Mouse (Mus musculus) brain, embryonic 14.5 days (tissue): ENCODE data around the gene Epha3. TPM values are rescaled to one million over a fixed set of nuclear protein-coding genes. Genes with fewer than 3 reads are reported as not detected.

Source experiments
- DNase-seq: peaks from one replicate; pipeline ENCODE4 v3.0.0-alpha.2; 2011; ENCODE audit warnings: low read depth
- CTCF ChIP-seq: fragments of 200-500 bp; IDR thresholded peaks from 2 replicates; pipeline ENCODE4 v1.5.1; 2012; ENCODE audit warnings: inconsistent platforms, mild to moderate bottlenecking, moderate library complexity, borderline replicate concordance; ENCODE audit not compliant: insufficient read depth, insufficient read length; ENCODE audit errors: extremely low read depth
- POLR2A ChIP-seq: fragments of 200-500 bp; IDR thresholded peaks from 2 replicates; pipeline ENCODE4 v1.6.1; 2012; ENCODE audit warnings: mild to moderate bottlenecking, inconsistent platforms, borderline replicate concordance; ENCODE audit not compliant: poor library complexity, insufficient read depth, insufficient read length, severe bottlenecking; ENCODE audit errors: extremely low read depth
- polyA plus RNA-seq: library from polyadenylated mRNA; depleted of rRNA; stranded (reverse); fragments of >200 nt; gene quantifications from 2 replicates; pipeline ENCODE4 v1.2.3, GENCODE M21; 2012

The Epha3 gene
- polyA plus RNA-seq, 1 experiment = 23.0 TPM

DNA sequence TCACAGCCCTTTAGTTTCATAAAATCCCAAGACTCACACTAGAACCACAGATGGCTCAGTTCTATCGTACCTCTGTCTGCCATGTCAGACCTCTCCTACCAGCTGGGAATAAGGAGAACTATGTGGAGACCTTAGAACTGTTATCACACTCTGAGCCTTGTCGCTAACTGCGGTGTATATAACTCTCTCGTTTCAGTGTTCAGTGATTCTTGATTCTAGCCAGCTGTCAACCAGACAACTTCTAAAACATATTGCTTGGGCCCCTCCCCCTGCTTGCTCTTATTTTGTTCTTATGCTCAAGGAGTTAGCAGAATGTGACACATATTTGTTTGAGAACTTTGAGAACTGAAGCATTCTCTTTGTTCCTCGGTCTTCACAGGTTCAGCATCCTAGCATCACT lies 83.8 kb downstream of the Epha3 start:
- TF ChIP-seq CTCF (no peak), POLR2A (no peak)
- no peak for DNase-seq

DNA sequence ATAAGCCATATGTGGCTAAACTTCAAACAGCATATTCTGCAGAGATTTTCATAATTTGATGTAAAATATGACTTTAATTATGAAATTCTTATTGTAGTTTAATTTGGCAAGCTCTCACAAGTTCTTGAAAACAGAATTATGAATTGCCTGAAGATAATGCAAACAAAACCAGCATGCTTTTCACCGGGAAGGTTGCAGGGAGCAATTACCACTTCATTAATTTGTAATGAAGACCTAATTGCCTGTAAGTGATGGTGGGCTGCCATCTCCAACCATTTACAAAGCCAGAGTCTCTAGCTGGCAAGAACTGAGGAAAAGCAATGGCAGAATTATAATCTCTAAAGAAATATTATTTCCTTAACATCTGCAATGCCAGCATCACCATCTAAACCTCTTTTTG lies 86.2 kb downstream of the Epha3 start:
- DNase-seq = peak; percentile 65

DNA sequence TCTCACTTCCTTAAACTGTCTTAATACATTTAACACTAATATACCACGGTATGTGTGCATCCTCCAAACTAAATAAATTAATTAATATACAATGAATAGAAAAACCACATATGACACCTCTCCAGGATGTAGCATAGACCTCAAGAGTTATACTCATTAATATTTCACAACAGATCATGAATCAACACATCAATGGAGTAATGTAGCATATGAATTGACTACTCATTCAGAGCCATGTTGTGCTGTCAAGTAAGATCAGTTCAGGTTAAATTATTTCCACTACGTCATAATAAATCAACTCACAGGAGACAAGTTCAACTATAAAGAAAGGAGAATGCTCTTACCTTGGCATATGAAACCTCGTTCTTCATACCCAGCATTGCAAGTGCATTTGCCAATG lies 91.4 kb downstream of the Epha3 start:
- TF ChIP-seq CTCF (no peak), POLR2A (no peak)
- DNase-seq = no peak

More for the DNA sequence above, 86.2 kb downstream of the Epha3 start:
- TF ChIP-seq CTCF = no peak
- no peak for TF ChIP-seq POLR2A

DNA sequence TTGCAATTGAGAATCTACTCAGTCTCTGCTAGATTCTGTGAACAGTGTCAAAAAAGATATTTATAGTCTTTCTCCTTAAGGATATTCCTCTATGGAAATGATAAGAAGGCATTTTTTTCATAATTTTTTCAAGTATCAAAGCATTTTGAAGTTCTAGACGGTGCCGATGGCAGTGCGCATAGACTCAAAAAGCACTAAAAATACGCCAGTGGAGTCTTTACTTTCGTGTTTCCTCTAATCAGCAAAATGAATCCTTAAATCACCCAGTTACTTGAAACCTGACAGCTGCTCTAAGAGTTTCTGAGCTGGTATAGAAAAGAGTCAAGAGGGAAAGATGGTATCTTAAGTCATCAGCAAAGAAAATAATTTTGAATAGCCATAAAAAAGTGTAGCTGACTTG lies 96.4 kb downstream of the Epha3 start:
- no peak for TF ChIP-seq POLR2A
- no peak for TF ChIP-seq CTCF
- no peak for DNase-seq

DNA sequence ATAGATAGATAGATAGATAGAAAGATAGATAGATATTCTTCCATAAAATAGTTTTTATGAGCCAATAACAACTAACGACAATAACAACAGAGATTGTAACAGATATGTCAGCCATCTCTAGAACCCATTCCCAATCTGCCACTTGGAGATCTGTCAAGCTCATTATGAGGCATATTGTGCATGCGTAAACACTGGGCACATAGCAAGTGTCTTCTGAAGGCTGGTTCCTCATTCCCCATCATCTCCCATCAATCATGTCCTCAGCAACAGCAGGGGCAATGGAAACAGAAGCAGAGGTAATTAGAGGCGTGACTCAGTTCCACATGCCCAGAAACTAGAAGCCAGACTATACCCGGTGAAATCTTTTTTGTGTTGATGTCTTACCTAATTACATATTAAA lies 102.8 kb downstream of the Epha3 start:
- TF ChIP-seq POLR2A (no peak), CTCF (no peak)

DNA sequence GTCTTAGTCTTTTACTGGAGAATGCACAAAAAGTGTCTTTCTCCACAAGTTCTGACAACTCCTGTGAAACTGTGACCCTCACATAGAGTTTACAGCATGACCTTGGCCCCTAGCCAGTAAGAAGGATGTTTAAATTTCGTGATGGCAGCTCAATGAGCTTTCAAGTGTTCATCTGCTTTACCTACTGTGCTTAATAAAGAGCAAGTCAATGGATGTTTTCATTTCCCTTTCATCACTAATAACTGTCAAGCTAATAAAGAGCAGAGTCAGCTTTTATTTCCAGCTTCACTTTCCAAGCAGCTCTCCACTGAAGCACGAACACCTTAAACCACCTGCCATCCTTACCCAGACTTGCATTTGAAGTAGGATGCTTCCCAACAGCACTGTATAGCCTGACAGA lies 103.9 kb downstream of the Epha3 start:
- DNase-seq = peak; percentile 52

More for the DNA sequence above, 102.8 kb downstream of the Epha3 start:
- DNase-seq = peak; percentile 93

DNA sequence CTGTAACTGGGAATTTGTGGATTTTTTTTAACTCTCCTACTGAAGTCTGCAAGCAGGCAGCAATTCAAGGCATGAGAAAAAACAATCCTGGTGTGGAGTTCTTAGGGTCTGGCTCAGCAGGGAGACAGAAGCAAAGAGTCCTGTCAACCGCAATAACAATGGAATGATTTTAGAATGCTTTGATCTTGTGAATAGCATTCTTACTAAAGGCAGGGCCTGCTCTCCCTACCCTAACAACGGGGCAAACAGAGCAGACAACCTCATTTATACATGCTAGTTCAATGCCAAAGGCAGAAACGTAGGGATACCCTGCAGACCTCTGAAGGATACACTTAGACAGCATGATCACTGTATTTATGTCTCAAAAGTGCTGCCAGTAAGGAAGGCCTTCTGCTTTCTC lies 110.9 kb downstream of the Epha3 start:
- peak; percentile 86 for DNase-seq

More for the DNA sequence above, 103.9 kb downstream of the Epha3 start:
- TF ChIP-seq CTCF (no peak), POLR2A (no peak)

DNA sequence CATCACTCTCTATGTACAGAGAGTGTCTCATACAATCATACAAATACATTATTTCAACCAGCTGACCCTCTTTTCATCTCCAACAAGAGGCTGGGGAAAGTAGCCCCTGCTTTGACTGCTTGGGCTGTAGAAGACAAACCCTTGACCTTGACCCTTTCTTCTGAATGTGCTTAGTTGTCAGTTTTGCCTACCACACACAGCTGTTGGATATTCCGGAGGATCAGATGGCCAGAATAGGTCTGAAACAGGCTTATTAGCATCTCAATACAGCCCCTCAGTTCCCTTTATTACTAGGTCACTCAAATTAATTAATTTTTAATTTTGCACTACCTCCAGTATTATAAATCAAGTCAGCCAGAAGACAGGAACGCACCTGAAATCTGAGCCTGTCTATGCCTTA lies 116.2 kb downstream of the Epha3 start:
- DNase-seq = peak; percentile 80
- TF ChIP-seq POLR2A (no peak), CTCF (no peak)

More for the DNA sequence above, 110.9 kb downstream of the Epha3 start:
- no peak for TF ChIP-seq CTCF
- no peak for TF ChIP-seq POLR2A

DNA sequence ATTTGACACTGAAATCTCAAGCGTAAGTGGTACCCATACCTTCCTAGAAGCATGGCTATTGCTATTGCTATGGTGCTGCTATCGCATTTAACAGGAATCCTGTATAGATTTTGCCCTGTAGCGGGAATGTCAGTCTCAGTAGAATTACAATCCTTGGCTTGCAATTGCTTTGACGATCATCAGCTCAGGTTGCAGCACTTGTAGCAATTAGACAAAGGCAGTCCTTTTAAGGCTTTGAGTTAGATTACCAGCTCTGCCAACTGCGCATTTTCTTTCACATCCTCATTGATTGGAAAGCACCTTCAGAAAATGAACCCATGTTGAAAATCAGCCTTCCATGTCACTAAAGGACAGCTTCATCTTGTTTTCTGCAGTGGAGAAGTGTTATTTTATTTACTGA lies 118.5 kb downstream of the Epha3 start:
- peak; percentile 84 for DNase-seq
- TF ChIP-seq POLR2A (no peak), CTCF (no peak)

DNA sequence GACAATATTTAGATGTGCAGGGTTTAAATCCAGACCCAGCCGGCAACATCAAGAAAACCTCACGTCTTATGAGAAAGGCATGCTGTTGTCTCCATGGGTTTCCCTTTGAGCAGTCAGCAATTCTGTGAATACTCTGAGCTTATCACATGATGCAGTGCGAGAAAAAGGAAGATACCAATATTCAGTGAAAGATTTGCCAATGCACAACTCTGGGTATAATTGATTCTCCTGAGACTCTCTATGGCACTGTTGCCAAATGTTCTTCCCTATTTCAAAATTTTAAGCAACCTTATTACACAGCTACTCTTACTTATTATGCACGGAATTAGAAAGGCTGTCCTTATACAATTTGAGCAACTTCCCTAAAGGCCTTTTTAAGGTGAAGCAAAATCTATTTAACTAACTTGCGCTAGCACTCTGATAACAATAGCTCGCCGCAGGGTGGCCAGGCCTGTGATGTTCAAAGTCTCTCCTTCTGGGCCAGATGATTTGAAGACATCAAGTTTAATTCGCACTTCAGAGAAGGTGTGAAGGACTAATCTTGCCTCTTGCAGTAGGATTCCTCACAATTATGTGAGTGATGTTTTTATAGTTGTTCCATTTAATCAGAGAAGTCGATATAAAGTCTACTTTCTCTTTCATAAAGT lies 120.6 kb downstream of the Epha3 start:
- no peak for TF ChIP-seq POLR2A
- TF ChIP-seq CTCF = no peak
- peak; percentile 80 for DNase-seq

DNA sequence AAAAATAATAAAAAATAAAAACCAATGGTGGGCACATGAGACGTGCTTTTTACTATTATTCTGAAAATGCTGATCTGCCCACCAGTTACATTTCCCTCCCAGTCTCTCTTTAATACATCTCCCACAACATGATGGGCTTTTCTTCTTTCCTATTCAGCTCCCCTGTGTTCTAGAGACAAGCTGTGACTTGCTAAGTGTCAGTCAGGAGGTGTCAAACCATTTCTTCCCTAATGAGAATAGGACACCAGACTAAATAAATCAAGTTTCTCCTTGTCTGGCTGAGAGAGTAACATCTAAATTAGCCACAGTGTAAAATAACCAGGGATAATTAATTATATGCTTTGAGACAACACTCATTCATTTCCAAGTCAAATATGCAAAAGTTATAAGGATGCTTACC lies 144.7 kb downstream of the Epha3 start:
- no peak for TF ChIP-seq CTCF
- TF ChIP-seq POLR2A = no peak
- DNase-seq = peak; percentile 83

DNA sequence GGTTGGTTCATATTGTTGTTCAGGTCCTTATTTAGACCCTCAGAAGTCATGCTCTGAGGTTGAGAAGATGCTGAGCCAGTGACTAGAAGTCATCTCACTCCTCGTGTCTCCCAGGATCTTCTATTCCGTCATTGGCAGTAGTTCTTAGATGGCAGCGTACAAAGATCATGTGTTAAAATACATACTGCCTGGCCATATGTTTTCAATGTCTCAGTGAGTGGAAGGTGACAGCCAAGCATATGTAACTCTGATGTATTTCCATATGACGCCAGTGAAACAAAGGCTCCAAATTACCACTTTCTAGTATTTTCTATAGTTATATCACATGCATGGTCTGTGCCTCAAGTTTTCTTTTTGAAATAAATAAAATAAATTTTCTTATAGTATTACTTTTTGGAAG lies 146.7 kb downstream of the Epha3 start:
- DNase-seq = peak; percentile 80

DNA sequence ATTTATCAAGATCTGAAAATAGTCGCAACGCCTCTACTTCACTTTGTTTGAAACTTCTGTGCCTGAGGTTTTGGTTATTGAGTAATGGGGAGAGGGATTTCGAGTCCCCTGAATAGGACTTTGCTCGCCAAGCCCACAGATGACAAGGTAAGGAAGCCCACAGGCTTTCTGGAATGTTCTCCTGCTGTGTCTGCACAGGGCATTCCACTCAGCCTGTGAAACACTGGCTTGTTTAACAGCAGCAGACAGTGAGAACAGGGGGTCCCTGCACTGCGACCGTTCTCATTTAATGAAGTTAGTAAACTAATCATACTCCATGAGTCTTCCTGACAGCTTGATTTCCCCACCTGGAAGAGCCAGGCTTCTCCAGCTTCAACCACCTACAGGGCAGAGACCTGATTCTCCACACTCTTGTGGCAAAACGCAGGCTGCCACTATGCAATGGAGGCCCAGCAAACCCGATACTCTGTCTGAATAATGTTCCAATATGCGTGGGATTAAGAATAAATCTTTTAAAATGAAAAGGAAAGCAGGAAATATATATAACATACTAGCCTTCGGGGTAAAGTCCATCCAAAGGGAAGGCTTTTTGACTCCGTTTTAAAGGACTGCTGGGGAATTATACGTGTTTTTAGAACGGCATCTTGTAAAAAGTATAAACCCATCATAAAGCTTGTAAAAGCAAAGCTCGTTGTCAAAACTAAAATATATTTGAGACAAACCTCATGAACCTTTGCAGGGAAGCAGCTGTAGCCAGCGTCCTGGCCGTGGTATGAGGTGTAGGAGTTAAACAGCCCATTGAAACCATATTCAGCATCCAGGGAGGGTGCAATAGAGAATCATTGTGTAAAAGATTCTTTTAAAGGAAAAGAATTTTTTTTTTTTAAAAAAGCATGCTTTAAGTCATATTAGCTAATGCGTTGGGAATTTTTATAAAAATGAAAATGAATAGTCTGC lies 156.8 kb downstream of the Epha3 start:
- no peak for TF ChIP-seq CTCF
- DNase-seq = no peak

More for the DNA sequence above, 146.7 kb downstream of the Epha3 start:
- no peak for TF ChIP-seq POLR2A
- no peak for TF ChIP-seq CTCF
